Mouse (Mus musculus) hindbrain, embryonic 11.5 days (tissue): ENCODE measurements around the gene Gm40193. TPM values are rescaled to one million over a fixed set of nuclear protein-coding genes. Genes with fewer than 3 reads are reported as not detected.
"Not testable (repeated sequence)": the region's sequence is repeated elsewhere in the genome, so short reads cannot be mapped to it uniquely, and the experiment has no call there.

ENCODE experiments used
- ATAC-seq: fragments of 200-750 bp; cut with Nextera tagmentation; 2 replicates; pipeline ENCODE4 v1.8.0; 2017; ENCODE audit warnings: mild to moderate bottlenecking, moderate TSS enrichment, moderate library complexity; ENCODE audit not compliant: low FRiP score
- DNase-seq: peaks from one replicate; pipeline ENCODE4 v3.0.0-alpha.2; 2015; ENCODE audit warnings: low spot score
- H3K27ac ChIP-seq: fragments of 300-500 bp; sonication (generic); 2 replicates; pipeline ENCODE4 v1.5.1; 2014; ENCODE audit warnings: mild to moderate bottlenecking, low read depth, low read length
- H3K27me3 ChIP-seq: fragments of 300-500 bp; sonication (generic); 2 replicates; pipeline ENCODE4 v1.6.1; 2014; ENCODE audit warnings: mild to moderate bottlenecking, low read length, moderate library complexity, mixed read lengths; ENCODE audit not compliant: control insufficient read depth, insufficient read depth
- H3K36me3 ChIP-seq: fragments of 300-500 bp; sonication (generic); 2 replicates; pipeline ENCODE4 v1.6.1; 2014; ENCODE audit warnings: mild to moderate bottlenecking, low read length, moderate library complexity, mixed read lengths; ENCODE audit not compliant: control insufficient read depth, insufficient read depth
- H3K4me1 ChIP-seq: fragments of 300-500 bp; sonication (generic); replicated peaks from 2 replicates; pipeline ENCODE4 v1.6.1; 2014; ENCODE audit warnings: low read length, mixed read lengths; ENCODE audit not compliant: control insufficient read depth, insufficient read depth
- H3K4me2 ChIP-seq: fragments of 300-500 bp; sonication (generic); replicated peaks from 2 replicates; pipeline ENCODE4 v1.6.1; 2014; ENCODE audit warnings: mild to moderate bottlenecking, low read depth, low read length
- H3K4me3 ChIP-seq: fragments of 300-500 bp; sonication (generic); 2 replicates; pipeline ENCODE4 v1.5.1; 2014; ENCODE audit warnings: low read depth, low read length
- H3K9ac ChIP-seq: fragments of 300-500 bp; sonication (generic); 2 replicates; pipeline ENCODE4 v1.6.1; 2014; ENCODE audit warnings: low read depth, low read length
- H3K9me3 ChIP-seq: fragments of 300-500 bp; sonication (generic); 2 replicates; pipeline ENCODE4 v1.6.1; 2016; ENCODE audit warnings: low read length; ENCODE audit not compliant: control insufficient read depth
- WGBS: fragments of 180-500 bp; shearing (Covaris S2); extraction: QIAGEN DNeasy Blood & Tissue Kit; methylation state at CpG from one replicate; pipeline ENCODE4 v1.1.7; 2014; 5-methylcytosine and 5-hydroxymethylcytosine counted together
- polyA plus RNA-seq: library from polyadenylated mRNA; unstranded; fragments of >200 nt; fragmentation: Nextera tagmentation; extraction: Ambion mirVana; gene quantifications from 2 replicates; pipeline ENCODE4 v1.2.1, GENCODE M21; 2014

Gene Gm40193
- polyA plus RNA-seq, 1 experiment from 2014 or later: not detected

GRCm38 (mm10) chr11:70571641-70572040, 38.9 kb upstream of the Gm40193 start:
- no peak for DNase-seq
- no peak for ATAC-seq
- Histone ChIP-seq H3K4me3 (no peak overlapping the region), H3K27ac (no peak overlapping the region), H3K9ac (no peak overlapping the region), H3K9me3 (no peaks in the 10 kb centered on the region), H3K36me3 (no peaks in the 10 kb centered on the region), H3K27me3 (no peaks in the 10 kb centered on the region), H3K4me2 (no peak overlapping the region), H3K4me1 (0 out of 2 replicates have a peak, but pooled peaks cover 3% of the 10 kb centered on the region)
- WGBS: 88% methylated on average over 1 of the region's 1 CpGs

- not testable (repeated sequence) for H3K9ac ChIP-seq, H3K9me3 ChIP-seq, H3K4me2 ChIP-seq, ATAC-seq, H3K4me1 ChIP-seq, H3K27me3 ChIP-seq, H3K4me3 ChIP-seq, H3K27ac ChIP-seq, DNase-seq, H3K36me3 ChIP-seq
- WGBS: 82% methylated on average over 1 of the region's 1 CpGs
These were observed 37.9 kb upstream of the Gm40193 start for GRCm38 (mm10) chr11:70570614-70571013.

DNA sequence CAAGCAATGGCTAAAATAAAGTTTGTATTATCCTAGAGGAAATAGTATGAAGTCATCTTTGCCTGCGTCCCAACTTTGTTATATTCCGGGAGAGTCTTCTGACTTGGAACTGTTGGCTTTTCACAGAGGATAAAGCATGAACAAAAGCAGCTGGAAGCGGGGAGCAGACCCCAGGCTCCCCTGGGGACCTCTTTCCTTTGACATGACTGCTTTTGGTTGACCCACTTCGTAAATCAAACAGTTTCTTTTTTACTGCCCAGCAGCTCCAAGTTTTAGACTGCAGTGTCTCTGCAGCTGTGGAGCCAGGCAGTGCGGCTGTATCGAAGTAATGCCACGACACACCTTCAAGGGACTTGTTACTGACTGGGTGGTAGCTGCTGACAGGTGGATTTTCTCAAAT, 33.8 kb upstream of the Gm40193 start:
- WGBS: 73% methylated on average over 7 of the region's 7 CpGs
- DNase-seq (no peak), ATAC-seq (no peak)
- H3K36me3 ChIP-seq: no peaks in the 10 kb centered on the region
- H3K4me3 ChIP-seq: no peak overlapping the region
- H3K9me3 ChIP-seq: no peaks in the 10 kb centered on the region
- no peak overlapping the region for H3K4me2 ChIP-seq
- no peak overlapping the region for H3K27ac ChIP-seq
- H3K4me1 ChIP-seq: 0 out of 2 replicates have a peak, but pooled peaks cover 3% of the 10 kb centered on the region
- H3K9ac ChIP-seq: no peak overlapping the region
- no peaks in the 10 kb centered on the region for H3K27me3 ChIP-seq

- no peaks in the 10 kb centered on the region for H3K27me3 ChIP-seq
- H3K9ac ChIP-seq: peak overlapping the region; percentile 85; the same call in 1 of the 2 replicates
- no peaks in the 10 kb centered on the region for H3K9me3 ChIP-seq
- no peak for DNase-seq
- H3K4me2 ChIP-seq: peak overlapping the region; percentile 93
- 43% methylated on average over 4 of the region's 4 CpGs for WGBS
- no peak for ATAC-seq
- H3K27ac ChIP-seq: no peak overlapping the region
- H3K36me3 ChIP-seq: no peaks in the 10 kb centered on the region
- H3K4me3 ChIP-seq: peak overlapping the region; percentile 89
- 0 out of 2 replicates have a peak, but pooled peaks cover 3% of the 10 kb centered on the region for H3K4me1 ChIP-seq
These were observed 31.6 kb upstream of the Gm40193 start for GRCm38 (mm10) chr11:70564276-70564873.

DNA sequence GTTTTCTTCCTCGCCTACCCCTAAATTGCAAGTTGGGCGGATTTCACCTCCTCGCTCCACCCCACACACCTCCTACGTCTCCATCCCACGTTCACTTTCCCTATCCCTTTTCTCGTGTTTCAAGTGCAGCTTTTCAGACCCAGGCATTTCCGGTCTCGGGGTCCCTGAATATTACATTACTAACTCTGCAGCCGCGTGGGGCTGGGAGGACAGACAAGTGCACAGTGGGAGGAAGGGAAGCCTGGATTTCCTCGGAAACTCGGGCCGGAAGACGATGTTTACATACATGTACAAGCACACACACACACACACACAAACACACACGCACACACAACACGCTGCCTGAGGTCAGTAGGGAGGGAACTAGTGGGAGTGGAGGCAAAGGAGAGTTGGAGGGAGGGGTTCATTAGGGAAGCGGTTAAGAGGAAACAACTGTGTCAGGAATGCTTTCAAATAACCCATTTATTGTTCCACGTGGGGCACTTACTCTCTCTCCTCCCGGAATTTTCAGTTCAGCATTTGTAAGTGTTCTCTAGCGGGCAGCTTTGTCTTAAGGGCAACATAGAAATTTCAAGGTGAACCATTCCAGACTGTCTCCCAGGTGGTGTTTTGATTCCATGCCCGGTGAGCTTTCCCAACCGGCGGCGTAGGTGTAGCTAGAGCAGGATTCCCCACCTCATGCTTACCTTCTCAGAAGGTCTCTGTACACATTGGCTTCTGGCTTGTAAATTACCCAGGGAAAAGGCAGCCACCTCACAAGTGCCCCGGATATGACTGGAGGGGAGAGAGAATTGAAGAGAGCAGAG, 30.9 kb upstream of the Gm40193 start:
- DNase-seq: peak; percentile 56
- Histone ChIP-seq H3K9me3 (no peaks in the 10 kb centered on the region), H3K27ac (no peak overlapping the region), H3K4me3 (peak overlapping the region; percentile 89), H3K36me3 (no peaks in the 10 kb centered on the region), H3K4me2 (peak overlapping the region; percentile 93), H3K27me3 (no peaks in the 10 kb centered on the region), H3K4me1 (0 out of 2 replicates have a peak, but pooled peaks cover 3% of the 10 kb centered on the region), H3K9ac (peak overlapping the region; percentile 85)
- 3% methylated on average over 25 of the region's 25 CpGs for WGBS
- ATAC-seq: no peak

GRCm38 (mm10) chr11:70562995-70563469, 30.3 kb upstream of the Gm40193 start:
- Histone ChIP-seq H3K27me3 (no peaks in the 10 kb centered on the region), H3K4me3 (peak overlapping the region; percentile 89), H3K4me2 (peak overlapping the region; percentile 93), H3K9me3 (no peaks in the 10 kb centered on the region), H3K9ac (peak overlapping the region; percentile 85), H3K27ac (peak overlapping the region; percentile 68), H3K4me1 (0 out of 2 replicates have a peak, but pooled peaks cover 3% of the 10 kb centered on the region), H3K36me3 (no peaks in the 10 kb centered on the region)
- 0% methylated on average over 20 of the region's 31 CpGs for WGBS
- DNase-seq (no peak), ATAC-seq (peak; percentile 54)

GRCm38 (mm10) chr11:70562287-70562994, 29.7 kb upstream of the Gm40193 start, which contains the start of gene Mink1:
TSS of gene Mink1 (plus strand) at chr11:70562881.
- Histone ChIP-seq H3K4me3 (peak within 1 kb of the TSS; percentile 89), H3K9me3 (no peaks in the 10 kb centered on the region), H3K27me3 (no peaks in the 10 kb centered on the region), H3K36me3 (no peaks in the 10 kb centered on the region), H3K9ac (peak within 1 kb of the TSS; percentile 85), H3K27ac (peak within 1 kb of the TSS; percentile 68), H3K4me1 (0 out of 2 replicates have a peak, but pooled peaks cover 3% of the 10 kb centered on the region), H3K4me2 (peak within 1 kb of the TSS; percentile 93)
- peak; percentile 95 for DNase-seq
- peak; percentile 94 for ATAC-seq
- 1% methylated on average over 38 of the region's 57 CpGs for WGBS

- Histone ChIP-seq H3K36me3 (no peaks in the 10 kb centered on the region), H3K9ac (no peak overlapping the region), H3K27ac (peak overlapping the region; percentile 68; the same call in 1 of the 2 replicates), H3K9me3 (no peaks in the 10 kb centered on the region), H3K4me2 (peak overlapping the region; percentile 93), H3K4me1 (0 out of 2 replicates have a peak, but pooled peaks cover 1% of the 10 kb centered on the region), H3K27me3 (no peaks in the 10 kb centered on the region), H3K4me3 (peak overlapping the region; percentile 89)
- ATAC-seq (no peak), DNase-seq (no peak)
- WGBS: 2% methylated on average over 2 of the region's 2 CpGs
These were observed 29.2 kb upstream of the Gm40193 start for GRCm38 (mm10) chr11:70561937-70562286.
